Mouse (Mus musculus) layer of hippocampus, adult 18-20 months (tissue): ENCODE data around the gene Itpripl2. TPM values are rescaled to one million over a fixed set of nuclear protein-coding genes. Genes with fewer than 3 reads are reported as not detected.

ENCODE experiments used
- DNase-seq, 2 experiments: peaks; one replicate each; pipeline ENCODE4 v3.0.0; 2022; ENCODE audit warnings: low spot score in 2 of 2
- total RNA-seq, 2 experiments: library from RNA; stranded (reverse); gene quantifications; 2 replicates each; pipeline ENCODE4 v1.2.3; 2021

Gene Itpripl2
- total RNA-seq, 2 experiments from 2014 or later: 2.9 to 3.3 TPM

- no peak for DNase-seq
These were observed 47.8 kb downstream of the Itpripl2 start for GRCm38 (mm10) chr7:118443895-118444485.

- peak; percentile 76 to 77 for DNase-seq
These were observed 48.4 kb downstream of the Itpripl2 start for GRCm38 (mm10) chr7:118443371-118443770.

GRCm38 (mm10) chr7:118441535-118441934 is 50.2 kb downstream of the Itpripl2 start:
- DNase-seq: peak in 1 of 2 experiments; percentile 42

- peak in 1 of 2 experiments; percentile 57 for DNase-seq
These were observed 54.5 kb downstream of the Itpripl2 start for GRCm38 (mm10) chr7:118437101-118437802.

Other genes with a start within 250 kb of the Itpripl2 start
- 10 to 100 TPM; 76.7 to 78.0 TPM for gene Smg1, start 248.3 kb downstream of the Itpripl2 start, total RNA-seq
- 10 to 100 TPM; 87.5 to 95.5 TPM for gene Syt17, start 43.8 kb downstream of the Itpripl2 start, total RNA-seq
- 10 to 100 TPM; 34.1 to 35.5 TPM for gene Coq7, start 41.4 kb upstream of the Itpripl2 start, total RNA-seq
- 10 to 100 TPM; 15.5 to 15.6 TPM for gene Tmc7, start 92.8 kb upstream of the Itpripl2 start, total RNA-seq
- under 1 TPM; 0.38 to 0.40 TPM for gene Tmc5, start 105.3 kb upstream of the Itpripl2 start, total RNA-seq
- gene Gde1, start 213.8 kb upstream of the Itpripl2 start, total RNA-seq: 100 to 1,000 TPM; 198 TPM
- 10 to 100 TPM; 45.9 to 51.1 TPM for gene Ccp110, start 220.6 kb upstream of the Itpripl2 start, total RNA-seq
- 10 to 100 TPM; 58.3 to 62.8 TPM for gene Vps35l, start 248.3 kb upstream of the Itpripl2 start, total RNA-seq